Mouse (Mus musculus): ENCODE measurements around the gene Gm15517.

- no peak for TF ChIP-seq CTCF (IDR thresholded peaks at IDR 0.05; ENCODE audit: low read depth, low read length)
- TF ChIP-seq EP300 (IDR thresholded peaks at IDR 0.05; ENCODE audit: insufficient read depth, low read depth, low read length), result no peak
Measured at GRCm38 (mm10) chr7:44276461-44277249, 15.4 kb downstream of the Gm15517 start.
